Mouse (Mus musculus): ENCODE data around the gene Flot2.
"Not testable (repeated sequence)": the region's sequence is repeated elsewhere in the genome, so short reads cannot be mapped to it uniquely, and the experiment has no call there.

DNA sequence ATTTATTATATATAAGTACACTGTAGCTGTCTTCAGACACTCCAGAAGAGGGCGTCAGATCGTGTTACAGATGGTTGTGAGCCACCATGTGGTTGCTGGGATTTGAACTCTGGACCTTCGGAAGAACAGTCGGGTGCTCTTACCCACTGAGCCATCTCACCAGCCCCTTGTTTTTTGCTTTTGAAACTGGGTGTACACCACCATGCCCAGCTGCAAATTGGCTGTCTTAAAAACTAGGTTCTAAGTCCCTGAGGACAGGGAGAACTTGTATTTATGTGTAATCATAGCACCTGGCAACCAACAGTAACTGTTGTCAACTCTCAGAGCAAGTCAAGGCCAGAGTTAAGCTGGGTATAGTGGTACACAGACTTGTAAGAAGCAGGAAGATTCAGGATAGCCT lies 10.9 kb downstream of the Flot2 start:
- TF ChIP-seq CTCF (IDR thresholded peaks at IDR 0.05; ENCODE audit: low read depth, low read length); POLR2A (IDR thresholded peaks at IDR 0.05; ENCODE audit: extremely low read depth, insufficient read depth, low read length): not testable (repeated sequence)
